Mouse (Mus musculus): Measurements from ENCODE around the gene Ccdc144b.

The Ccdc144b gene

DNA sequence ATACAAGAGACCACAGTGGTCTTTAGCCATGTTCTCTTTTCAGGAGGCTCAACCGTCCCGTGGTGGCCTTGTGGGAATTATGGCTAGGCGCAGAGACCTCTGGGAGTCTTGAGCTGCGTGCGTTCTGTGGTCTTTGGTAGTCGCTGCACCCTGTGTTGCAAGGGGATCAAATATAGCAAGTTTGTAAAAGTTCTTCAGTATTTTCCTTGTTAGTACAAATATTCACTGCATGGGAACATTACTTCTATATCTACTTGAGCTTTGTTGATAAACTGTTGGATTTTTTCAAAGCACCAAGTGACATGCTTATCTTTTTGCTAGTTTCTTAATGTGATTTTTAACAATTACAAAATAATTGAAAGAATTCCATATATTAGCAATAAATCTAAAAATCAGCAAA is at the start of gene Ccdc144b:
Gene Ccdc144b, minus strand, starts transcription at position 101 of the 400 bp plus-strand sequence.
- no peak for DNase-seq (ENCODE audit: extremely low spot score, low spot score)

GRCm38 (mm10) chr3:36095371-36095770 is 42.0 kb upstream of the Ccdc144b start:
- DNase-seq (ENCODE audit: extremely low spot score, low spot score), result no peak

GRCm38 (mm10) chr3:36087591-36087990 is 34.2 kb upstream of the Ccdc144b start:
- DNase-seq (ENCODE audit: extremely low spot score, low spot score), result no peak

DNA sequence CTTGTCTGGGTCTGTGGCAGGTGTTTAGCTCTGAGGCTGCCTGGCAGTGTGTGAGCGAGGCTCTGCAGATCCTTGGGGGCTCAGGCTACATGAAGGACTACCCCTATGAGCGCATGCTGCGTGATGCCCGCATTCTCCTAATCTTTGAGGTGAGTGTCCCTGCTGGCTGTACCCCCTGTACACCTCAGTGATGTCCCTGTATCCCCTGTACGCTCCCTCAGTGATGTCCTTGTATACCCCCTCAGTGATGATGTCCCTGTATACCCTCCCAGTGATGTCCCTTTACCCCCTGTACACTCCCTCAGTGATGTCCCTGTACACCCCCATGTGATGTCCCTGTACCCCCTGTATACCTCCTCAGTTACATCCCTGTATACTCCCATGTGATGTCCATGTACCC is 32.0 kb upstream of the Ccdc144b start:
- no peak for DNase-seq (ENCODE audit: extremely low spot score, low spot score)

DNA sequence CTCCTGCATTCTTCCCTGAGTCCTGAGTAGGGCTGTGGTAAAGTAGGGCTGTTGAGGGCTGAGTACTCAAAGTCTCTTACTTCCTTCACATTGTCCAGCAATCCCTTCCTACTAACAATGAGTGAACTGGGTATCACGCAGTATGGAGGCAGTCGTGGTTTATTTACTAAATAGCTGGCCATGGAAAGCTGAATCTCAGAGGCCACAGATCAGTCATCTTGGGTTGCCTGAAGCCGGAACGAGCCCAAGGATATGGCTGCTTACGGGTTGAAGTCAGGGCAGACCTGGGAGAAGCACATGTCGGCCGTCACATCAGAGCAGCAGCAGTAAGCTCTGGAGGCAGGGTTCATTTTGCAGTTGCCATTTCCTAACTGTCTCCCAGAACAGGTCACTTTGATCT is 30.0 kb upstream of the Ccdc144b start:
- no peak for DNase-seq (ENCODE audit: extremely low spot score, low spot score)

DNA sequence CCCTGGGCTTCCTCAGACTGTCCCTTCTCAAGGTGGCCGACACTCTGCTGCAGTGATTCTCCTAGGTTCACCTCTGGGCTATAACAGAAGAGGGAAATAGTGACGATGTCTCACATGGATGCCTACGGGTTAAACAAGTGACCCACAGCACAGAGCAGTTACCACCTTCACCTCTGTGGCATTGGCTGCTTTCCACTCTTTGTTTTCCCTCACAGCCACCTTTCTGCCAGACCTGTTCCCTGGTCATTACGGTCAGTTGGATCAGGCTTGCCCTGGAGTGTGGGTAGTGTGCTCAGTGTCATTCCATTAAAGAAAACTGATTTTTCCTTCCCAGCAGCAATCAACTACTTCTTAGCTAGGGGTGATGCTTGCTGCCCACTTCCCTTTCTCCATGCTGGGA is 29.5 kb upstream of the Ccdc144b start:
- no peak for DNase-seq (ENCODE audit: extremely low spot score, low spot score)

- no peak for DNase-seq (ENCODE audit: extremely low spot score, low spot score)
Observed at GRCm38 (mm10) chr3:36080741-36081140, 27.4 kb upstream of the Ccdc144b start.

GRCm38 (mm10) chr3:36079886-36080285 is 26.5 kb upstream of the Ccdc144b start:
- DNase-seq (ENCODE audit: extremely low spot score, low spot score), result no peak

DNA sequence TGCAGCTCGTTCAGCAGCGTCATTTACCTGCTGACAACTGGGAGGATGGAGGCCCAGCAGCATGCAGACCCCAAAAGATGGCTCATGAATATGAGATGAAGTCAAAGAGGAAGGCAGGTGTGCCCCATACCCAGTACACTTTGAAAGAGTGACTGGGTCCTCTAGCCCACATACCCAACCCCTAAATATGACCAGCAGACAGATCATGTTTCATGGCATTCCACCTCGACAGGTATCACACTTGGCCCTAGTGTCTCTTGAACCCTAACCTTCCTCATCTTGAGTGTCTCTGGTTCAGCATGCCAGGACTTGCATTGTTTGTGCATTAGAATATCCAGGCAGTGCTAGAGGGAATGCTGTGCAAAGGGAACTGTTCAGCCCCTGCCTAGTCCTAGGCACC is 24.0 kb upstream of the Ccdc144b start:
- no peak for DNase-seq (ENCODE audit: extremely low spot score, low spot score)

- no peak for DNase-seq (ENCODE audit: extremely low spot score, low spot score)
Observed at GRCm38 (mm10) chr3:36075466-36075865, 22.1 kb upstream of the Ccdc144b start.

- DNase-seq (ENCODE audit: extremely low spot score, low spot score), result no peak
Observed at GRCm38 (mm10) chr3:36074231-36074630, 20.9 kb upstream of the Ccdc144b start.

DNA sequence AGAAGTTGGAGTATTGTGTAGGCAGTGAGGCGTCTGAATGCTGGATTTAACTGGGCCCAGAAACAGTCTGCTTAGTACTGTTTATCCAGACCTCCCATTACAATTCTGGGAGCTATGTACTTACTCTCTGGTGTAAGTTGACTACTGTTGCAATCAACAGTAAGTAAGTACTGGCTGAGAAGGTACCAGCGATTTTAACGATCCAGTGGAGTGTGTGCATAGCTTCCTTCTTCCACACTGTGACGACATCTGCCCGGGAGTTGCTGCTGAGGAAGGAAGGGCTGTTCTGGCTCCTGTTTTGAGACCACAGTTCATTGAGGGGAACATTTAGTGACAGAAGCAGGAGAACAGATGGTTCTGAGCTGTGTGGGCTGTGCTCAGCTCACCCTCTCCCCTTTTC is 17.7 kb upstream of the Ccdc144b start:
- DNase-seq (ENCODE audit: extremely low spot score, low spot score), result no peak

- no peak for DNase-seq (ENCODE audit: extremely low spot score, low spot score)
Observed at GRCm38 (mm10) chr3:36070436-36070835, 17.1 kb upstream of the Ccdc144b start.

- no peak for DNase-seq (ENCODE audit: extremely low spot score, low spot score)
Observed at GRCm38 (mm10) chr3:36067731-36068130, 14.4 kb upstream of the Ccdc144b start.

GRCm38 (mm10) chr3:36065843-36066651 is 12.7 kb upstream of the Ccdc144b start, which contains the start of gene Acad9:
Gene Acad9, plus strand, starts transcription at chr3:36065979.
- peak; percentile 94 for DNase-seq (ENCODE audit: extremely low spot score, low spot score)

- no peak for DNase-seq (ENCODE audit: extremely low spot score, low spot score)
Observed at GRCm38 (mm10) chr3:36065166-36065565, 11.8 kb upstream of the Ccdc144b start.

- DNase-seq (ENCODE audit: extremely low spot score, low spot score), result no peak
Observed at GRCm38 (mm10) chr3:36064592-36065061, 11.3 kb upstream of the Ccdc144b start.

- DNase-seq (ENCODE audit: extremely low spot score, low spot score), result peak; percentile 51
Observed at GRCm38 (mm10) chr3:36060096-36060850, 6.9 kb upstream of the Ccdc144b start.

DNA sequence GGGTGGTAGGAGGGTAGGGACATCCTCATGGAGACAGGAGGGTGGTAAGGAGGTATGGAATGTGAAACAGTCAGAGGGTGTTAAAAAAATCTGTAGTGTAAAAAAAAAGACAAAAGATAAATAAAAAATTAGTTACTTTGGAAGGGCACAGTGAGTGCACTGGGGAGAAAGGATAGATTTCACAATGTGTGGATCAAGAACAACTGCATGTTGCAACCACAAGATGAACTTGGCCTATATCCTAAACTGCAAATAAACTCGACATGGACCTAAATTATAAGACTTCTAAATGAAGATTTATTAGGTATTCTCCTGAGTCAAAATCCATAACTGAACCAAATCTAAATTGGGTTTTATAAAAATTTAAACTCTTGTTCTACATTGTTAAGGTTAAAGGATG is 4.2 kb downstream of the Ccdc144b start:
- no peak for DNase-seq (ENCODE audit: extremely low spot score, low spot score)

DNA sequence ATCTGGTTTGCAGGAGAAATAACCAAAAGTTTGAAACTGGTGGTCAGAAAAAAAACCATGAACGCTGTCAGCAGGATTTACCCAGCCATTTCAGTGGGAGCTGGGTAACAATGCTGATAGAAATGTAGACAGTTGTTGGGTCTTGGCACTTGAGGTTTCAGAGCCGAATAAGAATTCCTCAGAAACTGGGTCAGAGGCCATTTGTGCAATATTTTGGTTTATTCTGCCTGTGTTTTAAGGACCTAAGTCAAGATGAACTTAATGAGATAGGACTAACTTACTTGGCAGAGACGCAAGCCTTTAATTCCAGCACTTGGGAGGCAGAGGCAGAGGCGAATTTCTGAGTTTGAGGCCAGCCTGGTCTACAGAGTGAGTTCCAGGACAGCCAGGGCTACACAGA is 8.3 kb downstream of the Ccdc144b start:
- DNase-seq (ENCODE audit: extremely low spot score, low spot score), result no peak

GRCm38 (mm10) chr3:36044520-36044919 is 8.8 kb downstream of the Ccdc144b start:
- no peak for DNase-seq (ENCODE audit: extremely low spot score, low spot score)

- no peak for DNase-seq (ENCODE audit: extremely low spot score, low spot score)
Observed at GRCm38 (mm10) chr3:36031740-36032510, 21.4 kb downstream of the Ccdc144b start.

Measured in neural tube, embryonic 10.5 days (tissue).